Mouse (Mus musculus) midbrain, embryonic 11.5 days (tissue): ENCODE measurements at regions not wholly inside any gene's neighbourhood (a gene's known extent, or its start where the extent isn't known, plus 50 kb on each side); places are given as distances from the start of the nearest gene placed in this dataset.
A peak's percentile ranks its signal among the peaks of the same experiment; 100 is the strongest.

Experiments used
- ATAC-seq: fragments of 200-750 bp; cut with Nextera tagmentation; 2 replicates; pipeline ENCODE4 v1.8.0; 2017; ENCODE audit warnings: moderate TSS enrichment, moderate library complexity; ENCODE audit not compliant: low FRiP score
- DNase-seq: peaks from one replicate; pipeline ENCODE4 v3.0.0; 2015; ENCODE audit warnings: low spot score; ENCODE audit errors: missing footprints
- H3K27ac ChIP-seq: fragments of 300-500 bp; sonication (generic); 2 replicates; pipeline ENCODE4 v1.5.1; 2014; ENCODE audit warnings: low read depth, low read length
- H3K27me3 ChIP-seq: fragments of 300-500 bp; sonication (generic); 2 replicates; pipeline ENCODE4 v1.6.1; 2014; ENCODE audit warnings: mild to moderate bottlenecking, low read length, moderate library complexity, mixed read lengths; ENCODE audit not compliant: control insufficient read depth, insufficient read depth
- H3K36me3 ChIP-seq: fragments of 300-500 bp; sonication (generic); 2 replicates; pipeline ENCODE4 v1.6.1; 2014; ENCODE audit warnings: mild to moderate bottlenecking, low read length, moderate library complexity, mixed read lengths; ENCODE audit not compliant: control insufficient read depth, insufficient read depth
- H3K4me1 ChIP-seq: fragments of 300-500 bp; sonication (generic); 2 replicates; pipeline ENCODE4 v1.6.1; 2014; ENCODE audit warnings: low read length; ENCODE audit not compliant: control insufficient read depth, insufficient read depth
- H3K4me2 ChIP-seq: fragments of 300-500 bp; sonication (generic); 2 replicates; pipeline ENCODE4 v1.6.1; 2014; ENCODE audit warnings: mild to moderate bottlenecking, moderate library complexity
- H3K4me3 ChIP-seq: fragments of 300-500 bp; sonication (generic); 2 replicates; pipeline ENCODE4 v1.5.1; 2014; ENCODE audit warnings: low read depth, low read length
- H3K9ac ChIP-seq: fragments of 300-500 bp; sonication (generic); 2 replicates; pipeline ENCODE4 v1.6.1; 2014; ENCODE audit warnings: low read length
- H3K9me3 ChIP-seq: fragments of 300-500 bp; sonication (generic); 2 replicates; pipeline ENCODE4 v1.6.1; 2016; ENCODE audit warnings: low read length; ENCODE audit not compliant: control insufficient read depth
- WGBS: fragments of 180-500 bp; shearing (Covaris S2); extraction: QIAGEN DNeasy Blood & Tissue Kit; methylation state at CpG from one replicate; pipeline ENCODE4 v1.1.7; 2014; 5-methylcytosine and 5-hydroxymethylcytosine counted together

DNA sequence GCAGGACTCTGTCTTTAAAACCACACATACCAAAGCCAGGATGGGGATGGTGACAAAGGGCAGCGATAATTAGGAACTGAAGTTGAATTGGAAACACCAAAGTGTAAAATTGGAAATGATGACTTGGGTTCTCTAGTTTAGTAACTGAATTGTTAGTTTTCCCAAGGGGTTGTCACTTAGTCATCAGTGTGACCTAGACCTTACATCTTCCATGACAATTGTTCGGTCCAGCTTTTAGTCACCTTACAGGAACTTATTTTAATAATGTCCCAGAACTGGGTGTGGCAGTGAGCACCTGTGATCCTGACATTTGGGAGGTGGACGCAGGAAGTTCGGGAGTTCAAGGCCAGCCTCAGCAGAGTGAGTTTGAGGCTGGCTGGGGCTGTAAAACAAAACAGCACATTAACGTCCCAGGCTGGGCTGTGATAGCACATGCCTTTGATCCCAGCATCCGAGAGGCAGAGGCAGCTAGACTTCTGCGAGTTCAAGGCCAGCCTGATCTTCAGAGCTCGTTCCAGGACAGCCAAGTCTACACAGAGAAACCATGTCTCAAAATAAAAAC is 81.9 kb upstream of the Hes1 start:
- Histone ChIP-seq H3K4me1 (no peaks in the 10 kb centered on the region), H3K4me2 (no peak overlapping the region), H3K36me3 (no peaks in the 10 kb centered on the region), H3K27me3 (no peaks in the 10 kb centered on the region), H3K9me3 (no peaks in the 10 kb centered on the region), H3K4me3 (no peak overlapping the region), H3K9ac (no peak overlapping the region), H3K27ac (no peak overlapping the region)
- 91% methylated on average over 8 of the region's 8 CpGs for WGBS
- ATAC-seq = no peak
- DNase-seq = peak; percentile 21

DNA sequence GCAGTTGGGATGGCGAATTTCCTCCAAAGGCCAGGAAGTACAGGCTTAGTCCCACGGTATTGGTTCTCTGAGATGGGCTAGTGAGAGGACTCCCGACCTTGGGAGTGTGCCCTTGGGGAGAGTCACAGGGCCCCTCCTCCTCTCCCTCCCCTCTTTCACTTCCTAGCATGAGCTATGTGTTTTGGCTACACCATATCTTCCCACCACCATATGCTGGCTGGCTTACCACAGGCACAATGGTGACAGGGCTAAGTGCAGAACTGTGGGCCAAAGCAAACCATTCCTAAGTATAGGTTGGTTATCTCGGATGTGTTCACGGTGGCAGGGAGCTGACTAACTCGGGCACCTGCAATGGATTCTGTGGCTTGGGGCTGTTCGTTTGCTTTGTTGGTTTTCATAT is 81.0 kb upstream of the Hes1 start:
- Histone ChIP-seq H3K9ac (no peak overlapping the region), H3K4me2 (no peak overlapping the region), H3K9me3 (no peaks in the 10 kb centered on the region), H3K4me1 (no peaks in the 10 kb centered on the region), H3K27me3 (no peaks in the 10 kb centered on the region), H3K27ac (no peak overlapping the region), H3K36me3 (no peaks in the 10 kb centered on the region), H3K4me3 (no peak overlapping the region)
- 88% methylated on average over 7 of the region's 7 CpGs for WGBS
- peak; percentile 41 for DNase-seq
- no peak for ATAC-seq

GRCm38 (mm10) chr16:29985126-29985931 is 78.9 kb upstream of the Hes1 start:
- Histone ChIP-seq H3K4me2 (no peak overlapping the region), H3K9ac (no peak overlapping the region), H3K27ac (no peak overlapping the region), H3K27me3 (0 out of 2 replicates have a peak, but pooled peaks cover 2% of the 10 kb centered on the region), H3K36me3 (no peaks in the 10 kb centered on the region), H3K4me3 (no peak overlapping the region), H3K4me1 (no peaks in the 10 kb centered on the region), H3K9me3 (no peaks in the 10 kb centered on the region)
- WGBS = 88% methylated on average over 11 of the region's 11 CpGs
- DNase-seq (peak; percentile 35), ATAC-seq (no peak)

- Histone ChIP-seq H3K4me1 (no peaks in the 10 kb centered on the region), H3K9ac (no peak overlapping the region), H3K9me3 (no peaks in the 10 kb centered on the region), H3K27ac (no peak overlapping the region), H3K36me3 (no peaks in the 10 kb centered on the region), H3K27me3 (0 out of 2 replicates have a peak, but pooled peaks cover 3% of the 10 kb centered on the region), H3K4me3 (no peak overlapping the region), H3K4me2 (no peak overlapping the region)
- WGBS = 93% methylated on average over 4 of the region's 4 CpGs
- ATAC-seq = no peak
- DNase-seq = peak; percentile 1
Measured at GRCm38 (mm10) chr16:29987595-29987994, 76.6 kb upstream of the Hes1 start.

DNA sequence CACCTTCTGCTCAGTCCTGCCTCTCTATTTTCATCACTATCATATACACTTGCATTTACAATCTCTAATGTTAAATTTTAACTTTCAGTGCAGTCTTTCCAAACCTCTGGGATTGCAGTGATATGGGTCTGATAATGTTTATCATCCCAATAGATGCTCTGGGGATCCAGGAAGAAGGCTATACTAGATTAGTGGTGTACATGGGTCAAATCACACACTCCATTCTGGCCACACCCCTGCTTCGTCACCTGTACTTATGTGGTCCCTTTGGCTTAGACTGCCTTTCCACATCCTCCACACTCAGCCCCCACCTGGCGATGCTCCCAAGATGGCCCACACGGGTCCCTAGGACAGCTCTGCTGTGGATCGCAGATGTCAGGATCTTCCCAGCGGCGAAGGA is 76.2 kb upstream of the Hes1 start:
- no peak overlapping the region for H3K27ac ChIP-seq
- peak; percentile 26 for DNase-seq
- H3K9me3 ChIP-seq = no peaks in the 10 kb centered on the region
- no peaks in the 10 kb centered on the region for H3K36me3 ChIP-seq
- H3K9ac ChIP-seq = no peak overlapping the region
- ATAC-seq = no peak
- 95% methylated on average over 6 of the region's 6 CpGs for WGBS
- 0 out of 2 replicates have a peak, but pooled peaks cover 3% of the 10 kb centered on the region for H3K27me3 ChIP-seq
- no peaks in the 10 kb centered on the region for H3K4me1 ChIP-seq
- no peak overlapping the region for H3K4me2 ChIP-seq
- H3K4me3 ChIP-seq = no peak overlapping the region

GRCm38 (mm10) chr16:29989308-29989707 is 74.9 kb upstream of the Hes1 start:
- H3K9ac ChIP-seq = no peak overlapping the region
- DNase-seq = no peak
- WGBS = 33% methylated on average over 1 of the region's 1 CpGs
- H3K36me3 ChIP-seq = no peaks in the 10 kb centered on the region
- no peaks in the 10 kb centered on the region for H3K4me1 ChIP-seq
- H3K27me3 ChIP-seq = 0 out of 2 replicates have a peak, but pooled peaks cover 3% of the 10 kb centered on the region
- no peaks in the 10 kb centered on the region for H3K9me3 ChIP-seq
- no peak overlapping the region for H3K4me3 ChIP-seq
- H3K27ac ChIP-seq = no peak overlapping the region
- no peak for ATAC-seq
- H3K4me2 ChIP-seq = no peak overlapping the region

GRCm38 (mm10) chr16:29990393-29990792 is 73.8 kb upstream of the Hes1 start:
- Histone ChIP-seq H3K36me3 (no peaks in the 10 kb centered on the region), H3K9ac (no peak overlapping the region), H3K4me1 (no peaks in the 10 kb centered on the region), H3K4me2 (no peak overlapping the region), H3K27me3 (0 out of 2 replicates have a peak, but pooled peaks cover 3% of the 10 kb centered on the region), H3K27ac (no peak overlapping the region), H3K4me3 (no peak overlapping the region), H3K9me3 (no peaks in the 10 kb centered on the region)
- 86% methylated on average over 3 of the region's 3 CpGs for WGBS
- no peak for ATAC-seq
- no peak for DNase-seq

DNA sequence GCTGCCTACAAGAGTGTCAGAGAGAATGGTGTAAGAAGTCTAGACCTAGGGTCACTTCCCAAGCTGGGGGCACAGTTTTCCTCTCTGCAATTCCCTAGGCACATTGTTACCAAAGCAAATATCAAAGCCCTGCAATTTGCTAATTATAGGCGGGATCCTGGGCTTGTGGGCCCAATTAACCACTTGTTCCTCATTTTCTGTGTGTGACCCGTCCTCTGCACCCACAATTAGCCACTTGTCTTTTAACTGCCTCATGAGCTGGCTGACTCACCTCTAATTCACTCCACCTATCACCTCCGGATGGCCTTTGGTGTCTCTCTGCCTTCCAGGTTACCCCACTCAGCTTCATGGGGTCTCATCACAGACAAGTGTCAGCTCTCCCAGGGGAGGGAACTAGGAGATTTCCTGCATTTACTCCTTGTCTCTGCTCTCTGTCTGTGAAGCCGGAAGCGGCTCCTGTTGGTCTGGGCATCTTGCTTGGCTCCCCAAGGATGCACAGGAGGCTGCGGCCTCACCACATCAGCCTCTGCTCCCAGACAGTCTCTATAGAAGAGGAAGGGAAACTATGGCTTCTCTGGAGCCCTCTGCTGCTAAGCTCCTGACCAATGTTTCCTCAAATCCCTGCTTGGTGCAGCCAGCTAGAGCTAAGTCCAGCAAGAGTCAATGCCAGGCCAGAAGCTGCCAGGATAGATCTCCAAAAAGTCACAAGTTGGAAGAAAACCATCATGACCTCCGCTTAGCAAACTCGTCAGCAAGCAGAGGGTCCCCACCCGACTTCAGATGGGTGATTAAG is 73.2 kb upstream of the Hes1 start:
- H3K36me3 ChIP-seq = no peaks in the 10 kb centered on the region
- 87% methylated on average over 9 of the region's 9 CpGs for WGBS
- H3K9ac ChIP-seq = no peak overlapping the region
- no peak for ATAC-seq
- 0 out of 2 replicates have a peak, but pooled peaks cover 3% of the 10 kb centered on the region for H3K27me3 ChIP-seq
- no peaks in the 10 kb centered on the region for H3K4me1 ChIP-seq
- H3K9me3 ChIP-seq = no peaks in the 10 kb centered on the region
- H3K27ac ChIP-seq = no peak overlapping the region
- H3K4me2 ChIP-seq = no peak overlapping the region
- no peak for DNase-seq
- H3K4me3 ChIP-seq = no peak overlapping the region
